Mouse (Mus musculus) monocyte, adult 5-6 weeks (primary cell): ENCODE data around the gene Ube2c. TPM values are rescaled to one million over a fixed set of nuclear protein-coding genes. Genes with fewer than 3 reads are reported as not detected.

Experiments
- ATAC-seq: fragments of 153-309, 156-312 bp; replicated peaks from 2 replicates; pipeline ENCODE4 v1.8.0; 2017; ENCODE audit warnings: mild to moderate bottlenecking; ENCODE audit not compliant: low TSS enrichment, insufficient number of reproducible peaks, severe bottlenecking, poor library complexity, low FRiP score
- total RNA-seq: library from RNA; stranded (forward); fragments of 200-1000, 200-491, 200-594 nt; gene quantifications from 3 replicates; pipeline ENCODE4 v1.2.3, GENCODE M21; 2017

Ube2c gene
- total RNA-seq, 1 experiment from 2014 or later = 2.7 TPM

DNA sequence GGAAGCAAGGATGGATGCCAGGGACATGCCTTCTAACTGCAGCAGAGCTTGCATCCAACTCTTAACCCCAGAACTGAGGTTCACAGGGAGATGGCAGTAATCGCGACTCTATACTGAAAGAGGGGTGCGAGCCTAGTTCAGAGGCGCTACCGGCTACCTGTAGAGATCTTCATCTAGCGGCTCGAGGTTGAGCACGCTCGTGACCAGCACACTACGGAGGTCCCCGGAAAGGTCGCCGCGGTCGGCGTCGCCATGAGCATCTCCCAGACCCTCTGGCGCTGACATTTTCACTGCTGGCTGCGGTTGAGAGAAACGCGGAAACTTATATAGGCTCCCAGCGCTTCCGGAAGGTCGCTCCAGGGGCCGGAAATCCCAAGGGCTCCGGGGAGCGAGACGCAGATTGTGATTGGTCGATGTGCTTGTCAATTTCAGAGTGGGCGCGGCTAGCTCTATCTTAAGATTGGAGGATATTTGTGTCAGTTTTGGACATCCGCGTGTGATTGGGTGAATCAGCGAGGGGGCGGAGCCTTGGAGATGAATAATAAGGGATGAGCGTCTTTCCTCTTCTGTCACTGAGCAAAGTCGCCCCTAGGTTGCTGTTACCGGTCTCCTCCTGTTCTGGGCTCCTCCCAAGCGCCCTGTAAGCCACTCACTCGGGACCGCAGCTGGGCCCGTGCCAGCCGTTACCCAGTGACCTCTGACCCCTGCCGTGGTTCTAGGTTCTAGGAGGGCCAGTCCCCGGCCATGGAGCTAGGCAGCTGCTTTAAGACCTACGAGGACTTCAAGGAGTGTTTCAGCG, 35.0 kb downstream of the Ube2c start, which contains the start of the genes Acot8 and Zswim3:
Gene Acot8 (minus strand): TSS at position 350 of the 799 bp plus-strand sequence.
Gene Zswim3 (plus strand): TSS at position 566 of the 799 bp plus-strand sequence.
- peak; percentile 96 for ATAC-seq

DNA sequence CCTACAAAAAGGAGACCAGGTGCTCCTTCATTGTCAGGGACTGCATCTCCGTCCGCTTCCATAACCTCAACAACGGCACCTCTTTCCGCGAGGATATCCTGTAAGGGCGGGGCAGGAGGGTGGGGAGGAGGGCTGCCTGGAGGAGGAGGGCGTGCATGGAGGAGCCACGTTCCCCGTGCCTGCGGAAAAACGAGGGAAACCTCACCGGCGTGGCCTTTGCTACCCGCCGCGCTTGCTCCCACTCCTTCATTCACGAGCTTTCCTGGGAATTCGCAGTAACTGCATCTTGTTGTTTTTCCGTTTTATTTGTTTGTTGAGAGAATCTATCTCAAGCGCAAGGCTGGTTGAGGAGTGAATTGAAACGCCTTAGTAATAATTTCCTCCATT, 35.6 kb downstream of the Ube2c start:
- ATAC-seq = 0 out of 2 replicates have a peak, but pooled peaks have one; percentile 2

GRCm38 (mm10) chr2:164806614-164807013, 36.9 kb downstream of the Ube2c start:
- ATAC-seq = no peak

DNA sequence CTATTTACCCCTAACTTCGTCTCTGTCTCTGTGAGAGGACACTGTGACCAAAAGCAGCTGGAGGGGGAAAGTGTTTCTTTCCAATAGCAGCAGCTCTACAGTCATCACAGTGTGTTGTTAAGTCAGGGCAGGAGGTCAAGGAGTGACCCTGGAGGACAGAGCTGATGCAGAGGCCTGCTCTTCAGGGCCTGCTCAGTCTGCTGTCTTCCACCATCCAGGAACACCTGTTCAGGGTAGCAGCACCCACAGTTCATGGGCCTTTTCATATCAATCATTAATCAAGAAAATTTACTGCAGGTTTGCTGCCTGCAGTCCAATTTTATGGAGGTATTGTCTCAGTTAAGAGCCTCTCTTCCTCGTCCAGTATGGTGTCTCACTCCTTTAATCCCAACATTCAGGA, 43.9 kb downstream of the Ube2c start:
- ATAC-seq = no peak

DNA sequence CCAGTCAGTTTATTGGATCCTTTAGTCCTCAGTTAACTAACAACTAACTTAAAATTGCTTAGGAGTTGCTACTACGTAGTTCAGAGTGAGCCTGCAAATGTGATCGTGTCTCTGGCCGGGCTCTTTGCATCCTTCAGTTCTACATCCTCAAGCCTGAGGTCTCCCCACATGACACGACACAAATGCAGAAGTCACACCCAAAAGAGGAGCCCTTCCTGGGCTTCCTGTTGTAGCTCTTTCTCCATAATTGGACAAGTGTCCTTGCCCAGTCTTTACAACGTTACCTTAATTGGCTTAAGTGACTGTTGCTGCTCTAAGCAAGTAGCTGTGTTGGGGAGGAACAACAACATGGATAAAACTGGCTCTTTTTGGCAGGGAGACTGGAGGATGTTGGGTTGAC, 45.6 kb downstream of the Ube2c start:
- peak; percentile 81 for ATAC-seq

DNA sequence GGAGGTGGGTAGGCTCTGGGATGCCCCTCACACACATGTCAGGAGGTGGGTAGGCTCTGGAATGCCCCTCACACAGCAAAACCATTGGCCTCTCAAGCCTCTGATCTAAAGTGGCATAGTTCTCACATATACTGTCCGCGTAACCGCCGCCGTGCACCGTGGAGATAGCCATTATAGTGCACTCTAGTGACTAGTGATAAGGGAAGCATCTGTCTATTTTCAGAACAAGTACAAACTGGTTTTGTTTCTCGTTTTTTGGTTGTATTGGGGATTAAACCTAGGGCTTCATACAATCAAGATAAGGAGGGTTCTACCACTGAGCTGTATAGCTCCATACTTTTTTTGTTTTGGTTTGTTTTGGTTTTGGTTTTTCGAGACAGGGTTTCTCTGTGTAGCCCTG, 46.1 kb downstream of the Ube2c start:
- no peak for ATAC-seq

DNA sequence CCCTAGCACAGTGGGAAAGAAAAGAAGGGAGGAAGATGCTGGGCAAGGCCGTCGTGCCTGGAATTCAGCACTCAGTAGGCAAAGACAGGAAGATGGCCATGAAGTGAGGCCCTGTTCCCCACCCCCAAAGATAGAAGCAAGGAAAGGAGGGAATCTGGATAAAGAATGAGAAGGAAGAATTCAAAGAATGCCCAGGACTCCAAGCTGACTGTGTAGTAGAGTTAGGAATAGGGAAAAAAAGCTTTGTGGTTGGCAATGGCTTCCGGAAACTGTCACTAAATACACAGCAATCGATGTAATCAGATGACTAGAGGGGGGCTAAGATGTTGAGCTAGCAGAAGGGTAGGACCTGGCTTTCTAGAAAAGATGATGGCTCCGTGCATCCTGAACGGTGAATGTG, 47.5 kb downstream of the Ube2c start:
- ATAC-seq = no peak

- ATAC-seq = no peak
Measured at GRCm38 (mm10) chr2:164817703-164818102, 48.0 kb downstream of the Ube2c start.

DNA sequence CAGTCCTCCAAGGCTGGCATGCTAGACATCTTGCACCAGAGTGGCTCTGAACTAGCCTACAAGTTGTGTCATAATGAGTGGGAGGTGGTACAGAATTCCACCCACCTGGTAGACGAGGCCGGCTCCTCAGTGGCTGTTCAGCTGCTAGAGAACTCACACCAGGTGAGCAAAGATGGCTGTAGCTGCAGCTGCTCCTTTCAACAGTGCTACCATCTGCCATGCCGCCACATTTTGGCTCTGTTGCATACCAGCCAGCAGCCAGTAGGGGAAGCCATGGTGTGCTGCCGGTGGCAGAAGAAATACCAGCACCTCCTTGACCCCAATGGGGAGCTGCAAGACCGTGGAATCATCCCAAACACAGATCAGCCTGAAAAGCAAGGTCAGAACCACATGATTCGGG, 51.4 kb downstream of the Ube2c start:
- ATAC-seq = no peak

DNA sequence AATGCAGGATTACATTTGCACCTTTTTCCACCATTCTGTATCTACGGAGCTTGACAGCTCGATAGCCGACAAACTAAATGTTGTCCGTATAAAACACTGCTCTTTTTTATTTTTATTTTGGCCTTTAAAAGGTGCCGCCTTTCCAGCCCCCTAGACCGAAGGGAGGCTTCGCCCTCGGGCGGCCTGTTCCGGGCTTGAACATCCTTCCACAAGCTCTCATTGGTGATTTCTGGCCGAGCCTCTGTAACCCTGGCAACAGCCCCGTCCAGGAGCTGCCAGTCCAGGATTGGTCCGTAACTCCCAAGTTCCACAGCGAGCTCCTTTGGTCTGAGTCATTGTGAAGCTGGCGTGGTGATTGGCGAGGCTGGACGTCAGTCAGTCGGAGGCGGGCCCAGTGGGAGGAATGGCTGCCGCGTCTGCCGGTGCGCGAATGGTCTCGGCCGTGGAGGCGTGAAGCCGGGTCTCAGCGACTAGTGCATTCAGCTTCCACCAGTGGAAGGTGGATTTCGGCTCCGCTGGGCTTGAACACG, 53.0 kb downstream of the Ube2c start, which contains the start of gene Zswim1:
Gene Zswim1 (plus strand): TSS at position 51 of the 530 bp plus-strand sequence.
- ATAC-seq = peak; percentile 96

DNA sequence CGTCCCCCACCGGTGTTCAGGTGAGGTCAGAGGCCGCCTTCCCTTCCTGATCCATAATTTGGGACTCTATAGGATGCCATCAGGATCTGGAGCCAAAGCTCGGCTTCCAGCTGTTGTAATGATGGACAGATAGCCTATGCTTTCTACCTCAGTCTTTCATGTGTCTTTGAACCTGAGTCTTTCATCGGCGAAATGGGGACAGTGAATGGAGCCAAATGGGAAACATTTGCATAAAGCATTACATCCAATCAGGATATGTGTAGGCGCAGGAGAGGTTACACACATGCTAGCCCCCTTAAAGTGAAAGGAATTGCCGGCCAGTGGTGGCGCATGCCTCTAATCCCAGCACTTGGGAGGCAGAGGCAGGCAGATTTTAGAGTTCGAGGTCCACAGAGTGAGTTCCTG, 53.5 kb downstream of the Ube2c start:
- peak; percentile 14; the same call in 1 of the 2 replicates for ATAC-seq

GRCm38 (mm10) chr2:164823969-164824368, 54.3 kb downstream of the Ube2c start:
- ATAC-seq = no peak

- ATAC-seq = no peak
Measured at GRCm38 (mm10) chr2:164825521-164825920, 55.8 kb downstream of the Ube2c start.

DNA sequence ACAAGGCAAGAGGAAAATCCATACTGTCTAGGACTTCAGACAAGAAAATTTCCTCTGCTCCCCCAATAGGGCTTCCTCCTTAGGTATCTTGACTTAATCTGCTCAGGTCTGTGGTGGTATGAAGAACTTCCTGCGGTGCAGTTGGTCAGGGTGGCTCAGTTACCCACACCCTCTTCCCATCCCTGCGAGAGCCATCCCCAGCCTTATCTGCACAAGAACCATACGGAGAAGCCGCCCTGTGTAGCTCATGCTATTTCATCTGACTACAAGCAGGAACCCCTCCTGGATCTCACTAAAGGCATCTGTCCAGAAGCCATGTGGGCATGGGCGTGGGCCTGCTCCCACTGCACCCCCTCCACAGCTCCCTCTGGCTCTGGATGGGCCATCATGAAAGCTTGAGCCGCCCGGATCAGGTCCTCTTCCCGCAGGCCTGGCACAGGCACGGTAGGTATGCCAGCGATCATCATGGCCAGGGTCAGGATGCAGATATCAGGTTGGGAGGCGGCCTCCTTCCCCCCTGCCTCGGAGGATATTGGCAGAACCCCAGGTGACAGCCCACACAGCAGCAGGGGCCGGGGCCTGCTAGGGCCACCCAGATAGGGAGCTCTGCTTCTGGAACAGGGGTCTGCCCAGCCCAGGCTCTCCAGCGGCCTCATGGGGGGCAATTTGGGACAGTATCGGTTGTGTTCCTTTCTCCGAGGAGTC, 57.6 kb downstream of the Ube2c start:
- ATAC-seq = no peak

Other genes with a start within 250 kb of the Ube2c start
- gene Wfdc2, start 207.5 kb upstream of the Ube2c start, total RNA-seq = 1.4 TPM in 1 of 3 replicates, not detected in the others
- not detected in 3 replicates for gene Spint3, start 196.4 kb upstream of the Ube2c start, total RNA-seq
- 0.87 TPM in 1 of 3 replicates, not detected in the others for gene Wfdc6a, start 184.5 kb upstream of the Ube2c start, total RNA-seq
- gene Eppin, start 176.3 kb upstream of the Ube2c start, total RNA-seq = not detected in 3 replicates
- not detected in 3 replicates for gene Wfdc6b, start 156.4 kb upstream of the Ube2c start, total RNA-seq
- not detected in 3 replicates for gene Wfdc8, start 156.3 kb upstream of the Ube2c start, total RNA-seq
- gene Wfdc16, start 131.1 kb upstream of the Ube2c start, total RNA-seq = not detected in 3 replicates
- not detected in 3 replicates for gene Wfdc10, start 113.9 kb upstream of the Ube2c start, total RNA-seq
- gene Wfdc9, start 113.3 kb upstream of the Ube2c start, total RNA-seq = not detected in 3 replicates
- not detected in 3 replicates for gene Wfdc11, start 95.8 kb upstream of the Ube2c start, total RNA-seq
- gene Wfdc13, start 84.8 kb upstream of the Ube2c start, total RNA-seq = not detected in 3 replicates
- gene Spint4, start 71.4 kb upstream of the Ube2c start, total RNA-seq = not detected in 3 replicates
- gene Spint5, start 54.6 kb upstream of the Ube2c start, total RNA-seq = not detected in 3 replicates
- gene Wfdc3, start 24.0 kb upstream of the Ube2c start, total RNA-seq = not detected in 3 replicates
- 18.2 to 23.6 TPM (median 20.1 TPM) in 3 replicates for gene Dnttip1, start 23.9 kb upstream of the Ube2c start, total RNA-seq
- not detected in 3 replicates for gene Tnnc2, start 10.1 kb downstream of the Ube2c start, total RNA-seq
- 2.9 to 6.0 TPM (median 5.5 TPM) in 3 replicates for gene Snx21, start 15.9 kb downstream of the Ube2c start, total RNA-seq
- gene Acot8, start 35.0 kb downstream of the Ube2c start, total RNA-seq = 31.0 to 45.3 TPM (median 42.4 TPM) in 3 replicates
- 1.2 to 5.3 TPM (median 1.9 TPM) in 3 replicates for gene Zswim3, start 35.2 kb downstream of the Ube2c start, total RNA-seq
- 0.67 to 1.8 TPM (median 1.7 TPM) in 3 replicates for gene Zswim1, start 52.8 kb downstream of the Ube2c start, total RNA-seq
- not detected in 3 replicates for gene Spata25, start 58.6 kb downstream of the Ube2c start, total RNA-seq
- 283 to 459 TPM (median 330 TPM) in 3 replicates for gene Ctsa, start 63.0 kb downstream of the Ube2c start, total RNA-seq
- gene Neurl2, start 63.6 kb downstream of the Ube2c start, total RNA-seq = 0.97 to 3.0 TPM (median 2.3 TPM) in 3 replicates
- 37.3 to 58.3 TPM (median 46.8 TPM) in 3 replicates for gene Pltp, start 87.8 kb downstream of the Ube2c start, total RNA-seq
- 60.0 to 62.1 TPM (median 60.1 TPM) in 3 replicates for gene Pcif1, start 109.4 kb downstream of the Ube2c start, total RNA-seq
- 9.1 to 21.0 TPM (median 12.5 TPM) in 3 replicates for gene Zfp335, start 141.9 kb downstream of the Ube2c start, total RNA-seq
- 1.7 to 19.4 TPM (median 15.0 TPM) in 3 replicates for gene Mmp9, start 170.9 kb downstream of the Ube2c start, total RNA-seq
- gene Slc12a5, start 190.9 kb downstream of the Ube2c start, total RNA-seq = 0.11 to 1.7 TPM (median 0.29 TPM) in 3 replicates